Mouse (Mus musculus) intestine, embryonic 16.5 days (tissue): Measurements from ENCODE around the gene Btbd9. TPM values are rescaled to one million over a fixed set of nuclear protein-coding genes. Genes with fewer than 3 reads are reported as not detected.

Experiments used
- ATAC-seq: fragments of 200-750 bp; cut with Nextera tagmentation; 2 replicates; pipeline ENCODE4 v1.8.0; 2017; ENCODE audit warnings: moderate TSS enrichment, moderate library complexity
- H3K27ac ChIP-seq: fragments of 300-500 bp; sonication (generic); 2 replicates; pipeline ENCODE4 v1.5.1; 2014; ENCODE audit warnings: mild to moderate bottlenecking, low read length
- H3K27me3 ChIP-seq: fragments of 300-500 bp; sonication (generic); replicated peaks from 2 replicates; pipeline ENCODE4 v1.6.1; 2014; ENCODE audit warnings: low read length, control low read depth, mixed read lengths; ENCODE audit not compliant: control insufficient read depth, insufficient read depth
- H3K36me3 ChIP-seq: fragments of 300-500 bp; sonication (generic); 2 replicates; pipeline ENCODE4 v1.6.1; 2014; ENCODE audit warnings: low read length, control low read depth; ENCODE audit not compliant: control insufficient read depth, insufficient read depth
- H3K4me1 ChIP-seq: fragments of 300-500 bp; sonication (generic); 2 replicates; pipeline ENCODE4 v1.6.1; 2014; ENCODE audit warnings: low read length, control low read depth, mixed read lengths; ENCODE audit not compliant: control insufficient read depth, insufficient read depth
- H3K4me2 ChIP-seq: fragments of 300-500 bp; sonication (generic); 2 replicates; pipeline ENCODE4 v1.6.1; 2014; ENCODE audit warnings: low read depth, low read length, control low read depth
- H3K4me3 ChIP-seq: fragments of 300-500 bp; sonication (generic); 2 replicates; pipeline ENCODE4 v1.5.1; 2014; ENCODE audit warnings: mild to moderate bottlenecking, low read length
- H3K9ac ChIP-seq: fragments of 300-500 bp; sonication (generic); 2 replicates; pipeline ENCODE4 v1.6.1; 2014; ENCODE audit warnings: low read depth, low read length
- H3K9me3 ChIP-seq: fragments of 300-500 bp; sonication (generic); 2 replicates; pipeline ENCODE4 v1.6.1; 2016; ENCODE audit warnings: low read length, control low read depth; ENCODE audit not compliant: control insufficient read depth
- WGBS: fragments of 180-500 bp; shearing (Covaris S2); extraction: QIAGEN DNeasy Blood & Tissue Kit; methylation state at CpG from one replicate; pipeline ENCODE4 v1.1.7; 2014; 5-methylcytosine and 5-hydroxymethylcytosine counted together
- polyA plus RNA-seq: library from polyadenylated mRNA; unstranded; fragments of >200 nt; fragmentation: Nextera tagmentation; extraction: Ambion mirVana; gene quantifications from 2 replicates; pipeline ENCODE4 v1.2.1, GENCODE M21; 2015

Gene Btbd9
- polyA plus RNA-seq, 1 experiment from 2014 or later: 51.6 TPM

- 45% methylated on average over 5 of the region's 5 CpGs for WGBS
- H3K4me1 ChIP-seq: peaks cover 20% of the 10 kb centered on the region
- no peaks in the 10 kb centered on the region for H3K27me3 ChIP-seq
- no peaks in the 10 kb centered on the region for H3K36me3 ChIP-seq
- no peaks in the 10 kb centered on the region for H3K9me3 ChIP-seq
- no peak for ATAC-seq
- no peak overlapping the region for H3K4me3 ChIP-seq
- no peak overlapping the region for H3K9ac ChIP-seq
- H3K27ac ChIP-seq: no peak overlapping the region
- no peak overlapping the region for H3K4me2 ChIP-seq
These were observed 112.0 kb downstream of the Btbd9 start for GRCm38 (mm10) chr17:30464240-30464745.

GRCm38 (mm10) chr17:30460727-30461349, 115.5 kb downstream of the Btbd9 start:
- no peaks in the 10 kb centered on the region for H3K36me3 ChIP-seq
- no peak overlapping the region for H3K4me2 ChIP-seq
- no peaks in the 10 kb centered on the region for H3K27me3 ChIP-seq
- H3K4me3 ChIP-seq: no peak overlapping the region
- no peak overlapping the region for H3K9ac ChIP-seq
- WGBS: 78% methylated on average over 2 of the region's 2 CpGs
- H3K27ac ChIP-seq: no peak overlapping the region
- H3K9me3 ChIP-seq: no peaks in the 10 kb centered on the region
- peaks cover 6% of the 10 kb centered on the region; the same call in 1 of the 2 replicates for H3K4me1 ChIP-seq
- ATAC-seq: no peak

GRCm38 (mm10) chr17:30459706-30460105, 116.6 kb downstream of the Btbd9 start:
- Histone ChIP-seq H3K9me3 (no peaks in the 10 kb centered on the region), H3K4me1 (peaks cover 6% of the 10 kb centered on the region; the same call in 1 of the 2 replicates), H3K36me3 (no peaks in the 10 kb centered on the region), H3K9ac (no peak overlapping the region), H3K27ac (no peak overlapping the region), H3K4me3 (no peak overlapping the region), H3K4me2 (no peak overlapping the region), H3K27me3 (no peaks in the 10 kb centered on the region)
- 81% methylated on average over 5 of the region's 5 CpGs for WGBS
- no peak for ATAC-seq

- H3K27me3 ChIP-seq: no peaks in the 10 kb centered on the region
- no peak overlapping the region for H3K27ac ChIP-seq
- no peaks in the 10 kb centered on the region for H3K36me3 ChIP-seq
- no peak overlapping the region for H3K9ac ChIP-seq
- no peaks in the 10 kb centered on the region for H3K4me1 ChIP-seq
- ATAC-seq: no peak
- H3K4me3 ChIP-seq: no peak overlapping the region
- 72% methylated on average over 5 of the region's 5 CpGs for WGBS
- no peaks in the 10 kb centered on the region for H3K9me3 ChIP-seq
- H3K4me2 ChIP-seq: no peak overlapping the region
These were observed 117.4 kb downstream of the Btbd9 start for GRCm38 (mm10) chr17:30458926-30459325.

GRCm38 (mm10) chr17:30458301-30458700, 118.0 kb downstream of the Btbd9 start:
- WGBS: 67% methylated on average over 3 of the region's 3 CpGs
- Histone ChIP-seq H3K9ac (no peak overlapping the region), H3K4me2 (no peak overlapping the region), H3K4me1 (no peaks in the 10 kb centered on the region), H3K27me3 (no peaks in the 10 kb centered on the region), H3K4me3 (no peak overlapping the region), H3K27ac (no peak overlapping the region), H3K9me3 (no peaks in the 10 kb centered on the region), H3K36me3 (no peaks in the 10 kb centered on the region)
- no peak; the same call in 1 of the 2 replicates for ATAC-seq

- H3K9ac ChIP-seq: no peak overlapping the region
- H3K36me3 ChIP-seq: no peaks in the 10 kb centered on the region
- no peaks in the 10 kb centered on the region for H3K27me3 ChIP-seq
- no peaks in the 10 kb centered on the region for H3K9me3 ChIP-seq
- no peak overlapping the region for H3K4me3 ChIP-seq
- no peak for ATAC-seq
- H3K4me1 ChIP-seq: no peaks in the 10 kb centered on the region
- no peak overlapping the region for H3K27ac ChIP-seq
- no peak overlapping the region for H3K4me2 ChIP-seq
- 82% methylated on average over 7 of the region's 7 CpGs for WGBS
These were observed 118.8 kb downstream of the Btbd9 start for GRCm38 (mm10) chr17:30457486-30457885.

GRCm38 (mm10) chr17:30456293-30456692, 120.0 kb downstream of the Btbd9 start:
- H3K36me3 ChIP-seq: no peaks in the 10 kb centered on the region
- WGBS: 63% methylated on average over 12 of the region's 12 CpGs
- no peaks in the 10 kb centered on the region for H3K9me3 ChIP-seq
- no peak for ATAC-seq
- no peak overlapping the region for H3K4me2 ChIP-seq
- H3K4me1 ChIP-seq: no peaks in the 10 kb centered on the region
- no peaks in the 10 kb centered on the region for H3K27me3 ChIP-seq
- H3K9ac ChIP-seq: no peak overlapping the region
- no peak overlapping the region for H3K27ac ChIP-seq
- H3K4me3 ChIP-seq: no peak overlapping the region

- WGBS: 28% methylated on average over 3 of the region's 3 CpGs
- Histone ChIP-seq H3K27me3 (no peaks in the 10 kb centered on the region), H3K9me3 (no peaks in the 10 kb centered on the region), H3K9ac (no peak overlapping the region), H3K4me2 (no peak overlapping the region), H3K27ac (no peak overlapping the region), H3K36me3 (no peaks in the 10 kb centered on the region), H3K4me1 (no peaks in the 10 kb centered on the region), H3K4me3 (no peak overlapping the region)
- no peak for ATAC-seq
These were observed 121.4 kb downstream of the Btbd9 start for GRCm38 (mm10) chr17:30454862-30455243.

- no peaks in the 10 kb centered on the region for H3K9me3 ChIP-seq
- no peak overlapping the region for H3K27ac ChIP-seq
- H3K9ac ChIP-seq: no peak overlapping the region
- no peaks in the 10 kb centered on the region for H3K27me3 ChIP-seq
- H3K36me3 ChIP-seq: no peaks in the 10 kb centered on the region
- no peak overlapping the region for H3K4me2 ChIP-seq
- WGBS: 64% methylated on average over 6 of the region's 6 CpGs
- ATAC-seq: 0 out of 2 replicates have a peak, but pooled peaks have one; percentile 16
- H3K4me1 ChIP-seq: no peaks in the 10 kb centered on the region
- H3K4me3 ChIP-seq: no peak overlapping the region
These were observed 122.0 kb downstream of the Btbd9 start for GRCm38 (mm10) chr17:30454155-30454861.
